Mouse (Mus musculus) left cerebral cortex, postnatal 14 days (tissue): ENCODE measurements around the gene Tha1. TPM values are rescaled to one million over a fixed set of nuclear protein-coding genes. Genes with fewer than 3 reads are reported as not detected.

Experiments
- DNase-seq, 2 experiments: peaks; one replicate each; pipeline ENCODE4 v3.0.0; 2021 to 2022; ENCODE audit warnings: low spot score in 2 of 2, mixed read lengths in 1 of 2
- intact Hi-C: fragments of 180-260 bp; cut with DNase I; formaldehyde crosslinking; loops from one replicate; pipeline ENCODE4 v1.15.1; 2025
- total RNA-seq, 2 experiments: library from RNA; stranded (reverse); gene quantifications; 2 replicates each; pipeline ENCODE4 v1.2.3; 2021

Tha1 gene
- total RNA-seq, 2 experiments from 2014 or later = 3.4 to 5.1 TPM

- intact Hi-C loops = no loop called here
- no peak for DNase-seq
These were observed 42.9 kb downstream of the Tha1 start for GRCm38 (mm10) chr11:117830401-117830800.

DNA sequence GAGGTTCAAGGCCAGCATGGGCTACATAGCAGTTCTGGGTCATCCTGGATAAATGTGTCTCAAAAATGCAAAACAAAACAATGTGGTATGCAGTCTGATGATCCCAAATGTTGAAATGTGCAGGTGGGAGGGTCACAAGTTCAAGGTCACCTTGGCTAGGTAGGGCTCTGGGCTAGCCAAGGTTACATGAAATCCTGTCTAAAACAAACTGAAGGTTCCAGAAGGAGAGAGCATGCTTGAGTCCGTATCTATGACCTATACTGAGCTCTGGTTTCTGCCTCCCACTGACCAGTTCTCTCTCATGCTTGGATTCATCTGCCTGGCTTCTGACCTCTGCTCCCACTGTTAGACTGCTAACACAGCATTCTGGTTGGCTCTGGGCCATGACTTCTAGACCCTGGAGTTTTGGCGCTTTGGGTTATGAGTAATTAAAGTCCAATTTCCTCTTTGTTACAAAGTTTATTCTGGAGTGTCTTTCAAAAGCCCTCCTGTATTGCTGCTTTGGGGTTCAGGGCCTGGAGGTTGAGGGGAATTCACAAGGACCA, 43.5 kb downstream of the Tha1 start:
- intact Hi-C loops = no loop called here
- DNase-seq = no peak

GRCm38 (mm10) chr11:117828888-117829604, 44.2 kb downstream of the Tha1 start:
- peak in 1 of 2 experiments; percentile 38 for DNase-seq
- intact Hi-C loops = no loop called here

DNA sequence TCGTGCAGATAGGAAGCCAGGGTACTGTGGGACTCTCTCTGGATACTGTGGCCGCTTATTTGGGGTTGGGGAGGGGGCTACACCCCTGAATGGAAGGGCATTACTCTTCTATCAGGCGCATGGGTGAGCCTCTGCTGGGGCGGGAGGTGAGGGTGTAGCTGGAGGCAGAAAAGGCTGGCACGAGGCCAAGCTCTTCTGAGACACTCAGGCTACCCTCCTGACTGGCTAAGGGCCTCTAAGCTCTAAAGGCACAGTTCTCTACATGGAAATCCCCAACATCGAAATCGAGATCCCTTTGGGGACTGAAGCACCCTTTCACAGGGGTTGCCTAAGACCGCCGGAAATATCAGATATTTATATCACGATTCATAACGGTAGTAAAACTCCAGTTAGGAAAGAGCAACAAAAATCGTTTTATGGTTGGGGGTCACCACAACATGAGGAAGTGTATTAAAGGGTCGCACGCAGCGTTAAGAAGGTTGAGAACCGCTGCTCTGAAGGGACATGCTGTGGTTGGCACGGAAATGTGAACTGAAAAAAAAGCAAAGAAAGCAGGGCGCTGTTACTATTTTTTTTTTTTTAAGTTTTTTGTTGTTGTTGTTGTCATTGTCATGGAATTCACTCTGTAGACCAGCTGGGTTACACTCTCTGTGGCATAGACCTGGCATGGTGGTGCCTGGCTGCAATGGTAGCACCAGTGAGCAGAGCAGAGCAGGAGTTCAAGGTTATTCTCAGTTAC, 45.0 kb downstream of the Tha1 start:
- no peak for DNase-seq
- intact Hi-C loops = no loop called here

DNA sequence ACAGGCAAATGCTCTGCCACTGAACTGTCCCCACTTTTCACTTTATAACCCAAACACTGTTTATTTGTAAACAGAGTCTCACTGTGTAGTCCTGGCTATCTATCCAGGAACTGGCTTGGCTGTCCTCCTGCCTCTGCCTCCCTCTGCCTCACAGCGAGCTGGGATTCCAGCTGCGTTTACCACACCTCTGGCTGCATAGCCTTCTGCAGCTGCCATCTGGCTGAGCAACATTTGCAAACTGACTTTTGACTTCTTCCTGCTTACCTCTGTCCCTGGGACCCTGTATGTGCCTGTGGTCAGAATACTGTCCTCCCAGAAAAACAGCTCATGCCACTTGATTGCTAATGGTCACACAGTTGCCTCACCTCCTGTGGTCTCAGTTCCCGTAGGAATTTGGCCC, 45.9 kb downstream of the Tha1 start:
- no peak for DNase-seq
- intact Hi-C loops = no loop called here

DNA sequence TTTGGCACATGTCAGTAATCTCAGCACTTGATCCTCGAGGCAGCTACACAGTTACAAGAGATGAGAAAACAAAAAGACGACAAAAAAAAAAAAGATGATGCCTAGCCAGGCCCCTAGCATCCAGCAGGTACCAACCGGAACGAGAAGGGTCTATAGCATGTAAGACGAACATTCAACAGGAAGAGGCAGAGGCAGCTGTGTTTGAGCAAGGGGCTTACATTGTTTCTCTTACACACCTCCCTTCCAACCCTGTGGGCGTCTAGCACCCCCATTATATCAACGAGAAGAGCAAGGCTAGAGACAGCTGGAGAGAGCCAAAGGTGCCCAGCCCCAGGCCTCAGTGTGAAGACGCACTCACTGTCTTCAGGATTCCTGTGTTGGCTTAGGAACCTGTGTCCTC, 46.4 kb downstream of the Tha1 start:
- intact Hi-C loops = no loop called here
- no peak for DNase-seq

- DNase-seq = no peak
These were observed 47.1 kb downstream of the Tha1 start for GRCm38 (mm10) chr11:117826164-117826563.

GRCm38 (mm10) chr11:117825333-117826101, 47.8 kb downstream of the Tha1 start, which contains the start of the genes Afmid and Tk1:
TSS of gene Afmid (plus strand) at chr11:117825924.
TSS of gene Tk1 (minus strand) at chr11:117826092.
- peak; percentile 64 to 71 for DNase-seq
- intact Hi-C loops = loop anchor here (2.0 kb wide), 1 partner anchor 35 kb away; no protein-coding TSS in a partner anchor

More at GRCm38 (mm10) chr11:117826164-117826563, 47.1 kb downstream of the Tha1 start:
- intact Hi-C loops = no loop called here

DNA sequence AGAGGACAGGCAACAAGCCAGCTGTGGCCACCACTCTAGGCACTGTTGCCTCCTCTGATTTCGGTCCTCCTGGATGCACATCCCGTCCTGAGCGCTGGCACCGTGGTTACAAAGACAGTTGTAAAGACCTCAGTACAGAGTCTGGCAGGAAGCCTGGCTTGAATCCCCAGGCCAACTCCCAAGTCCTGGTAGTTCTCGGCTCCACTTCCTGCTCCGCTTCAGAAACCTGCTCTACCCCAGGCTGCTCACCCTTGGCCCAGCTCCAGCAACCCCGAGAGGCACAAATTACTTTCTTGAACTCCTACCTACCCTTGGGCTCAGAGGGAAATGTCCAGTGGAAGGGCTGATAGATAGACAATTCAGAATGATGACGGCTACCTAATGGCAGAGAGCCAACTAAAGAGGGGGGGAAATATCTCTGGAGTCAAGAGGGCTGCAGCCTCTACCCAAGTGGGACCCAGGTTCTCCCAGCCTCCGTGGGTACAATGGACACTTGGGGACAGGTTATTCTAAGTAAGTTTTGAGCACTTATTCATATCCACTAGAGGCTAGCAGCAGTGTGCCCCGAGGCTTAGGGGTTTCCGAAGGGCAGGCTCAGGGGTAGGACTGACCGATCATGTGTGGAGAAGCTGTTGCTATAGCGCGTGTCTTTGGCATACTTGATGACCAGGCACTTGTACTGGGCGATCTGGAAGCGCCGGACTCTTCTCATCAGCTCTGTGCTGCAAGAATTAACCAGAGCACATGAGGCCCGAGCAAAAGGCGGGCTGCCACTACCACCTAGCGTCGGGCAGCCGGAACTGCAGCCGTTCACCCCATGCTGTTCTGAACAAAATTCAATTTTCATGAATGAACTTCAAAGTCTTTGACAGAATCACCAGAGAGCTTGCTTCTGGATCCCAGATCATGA, 49.0 kb downstream of the Tha1 start:
- intact Hi-C loops = loop anchor here (2.0 to 5.0 kb wide), 5 partner anchors 34 to 457 kb away; no protein-coding TSS in a partner anchor
- DNase-seq = peak; percentile 88

DNA sequence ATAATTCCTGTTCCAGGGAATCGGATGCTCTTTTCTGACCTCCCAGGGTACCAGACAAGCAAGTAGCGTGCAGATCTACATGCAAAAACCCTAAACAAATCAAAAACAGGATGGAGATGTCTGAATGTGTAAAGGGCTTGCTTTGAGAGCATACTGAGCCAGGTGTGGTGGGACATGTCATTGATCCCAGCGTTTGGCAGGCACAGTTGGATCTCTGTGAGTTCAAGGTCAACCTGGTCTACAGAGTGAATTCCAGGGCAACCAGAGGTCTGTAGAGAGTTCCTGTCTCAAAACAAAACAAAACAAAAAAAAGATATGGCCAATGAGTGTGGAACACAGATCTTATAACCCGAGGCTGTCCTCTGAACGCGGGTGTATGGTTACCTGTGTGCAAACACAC, 49.9 kb downstream of the Tha1 start:
- intact Hi-C loops = loop anchor here (5.0 kb wide), 4 partner anchors 71 to 456 kb away; no protein-coding TSS in a partner anchor
- DNase-seq = no peak

GRCm38 (mm10) chr11:117822728-117823241, 50.5 kb downstream of the Tha1 start:
- no peak for DNase-seq
- intact Hi-C loops = loop anchor here (5.0 kb wide), 4 partner anchors 70 to 455 kb away; no protein-coding TSS in a partner anchor

GRCm38 (mm10) chr11:117821868-117822267, 51.4 kb downstream of the Tha1 start:
- intact Hi-C loops = loop anchor here (5.0 kb wide), 4 partner anchors 70 to 455 kb away; no protein-coding TSS in a partner anchor
- DNase-seq = no peak

DNA sequence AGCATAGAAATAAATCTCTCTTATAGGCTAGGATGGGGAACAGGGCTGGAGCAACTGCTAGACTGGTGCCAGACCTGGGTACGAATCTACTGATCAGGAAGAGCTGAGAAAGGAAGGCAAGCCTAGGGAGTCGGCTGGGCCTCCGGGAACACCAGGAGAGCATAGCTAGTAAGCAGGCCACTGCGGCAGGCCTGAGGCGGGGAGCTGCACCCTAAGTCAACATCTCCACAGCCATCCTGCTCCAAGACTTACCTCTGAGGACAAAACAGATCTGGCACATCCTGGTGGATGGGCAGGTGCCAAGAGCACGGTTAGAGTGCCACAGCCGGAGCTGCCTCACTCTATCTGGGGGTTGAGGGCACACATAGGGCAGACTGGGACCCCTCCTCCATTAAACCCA, 53.1 kb downstream of the Tha1 start:
- no peak for DNase-seq
- intact Hi-C loops = loop anchor here (5.0 kb wide), 4 partner anchors 68 to 453 kb away; no protein-coding TSS in a partner anchor

GRCm38 (mm10) chr11:117819095-117819494, 54.2 kb downstream of the Tha1 start:
- intact Hi-C loops = no loop called here
- no peak for DNase-seq
